Mouse (Mus musculus): ENCODE measurements around the gene Lats2. TPM values are rescaled to one million over a fixed set of nuclear protein-coding genes. Genes with fewer than 3 reads are reported as not detected.

The Lats2 gene
- polyA plus RNA-seq, 1 experiment from 2014 or later = 33.3 TPM

Small RNA genes lying within 50 kb of the gene (microRNA-seq; reads per million reads assigned to microRNA genes)
- gene Mir3077 = not detected

Other genes starting within 250 kb of the Lats2 start
- gene Il17d, start 233.6 kb downstream of the Lats2 start, polyA plus RNA-seq (2016; fragmentation: Nextera tagmentation; extraction: Ambion mirVana) = 0.79 and 1.2 TPM in 2 replicates
- gene Eef1akmt1, start 186.8 kb downstream of the Lats2 start, polyA plus RNA-seq (2016; fragmentation: Nextera tagmentation; extraction: Ambion mirVana) = 56.4 and 60.4 TPM in 2 replicates
- gene Xpo4, start 93.0 kb downstream of the Lats2 start, polyA plus RNA-seq (2016; fragmentation: Nextera tagmentation; extraction: Ambion mirVana) = 19.2 and 19.5 TPM in 2 replicates
- not detected in 2 replicates for gene Gm49361, start 12.3 kb downstream of the Lats2 start, polyA plus RNA-seq (2016; fragmentation: Nextera tagmentation; extraction: Ambion mirVana)
- gene Sap18, start 39.8 kb upstream of the Lats2 start, polyA plus RNA-seq (2016; fragmentation: Nextera tagmentation; extraction: Ambion mirVana) = 18.6 and 19.4 TPM in 2 replicates
- 31.7 and 33.9 TPM in 2 replicates for gene Ska3, start 67.8 kb upstream of the Lats2 start, polyA plus RNA-seq (2016; fragmentation: Nextera tagmentation; extraction: Ambion mirVana)
- 124 and 129 TPM in 2 replicates for gene Mrpl57, start 67.8 kb upstream of the Lats2 start, polyA plus RNA-seq (2016; fragmentation: Nextera tagmentation; extraction: Ambion mirVana)
- gene Zdhhc20, start 131.9 kb upstream of the Lats2 start, polyA plus RNA-seq (2016; fragmentation: Nextera tagmentation; extraction: Ambion mirVana) = 47.3 and 48.6 TPM in 2 replicates
- 103 and 106 TPM in 2 replicates for gene Micu2, start 240.9 kb upstream of the Lats2 start, polyA plus RNA-seq (2016; fragmentation: Nextera tagmentation; extraction: Ambion mirVana)